Mouse (Mus musculus): ENCODE results near the gene Mndal.
"Not testable (repeated sequence)": the region's sequence is repeated elsewhere in the genome, so short reads cannot be mapped to it uniquely, and the experiment has no call there.

Gene Mndal

DNA sequence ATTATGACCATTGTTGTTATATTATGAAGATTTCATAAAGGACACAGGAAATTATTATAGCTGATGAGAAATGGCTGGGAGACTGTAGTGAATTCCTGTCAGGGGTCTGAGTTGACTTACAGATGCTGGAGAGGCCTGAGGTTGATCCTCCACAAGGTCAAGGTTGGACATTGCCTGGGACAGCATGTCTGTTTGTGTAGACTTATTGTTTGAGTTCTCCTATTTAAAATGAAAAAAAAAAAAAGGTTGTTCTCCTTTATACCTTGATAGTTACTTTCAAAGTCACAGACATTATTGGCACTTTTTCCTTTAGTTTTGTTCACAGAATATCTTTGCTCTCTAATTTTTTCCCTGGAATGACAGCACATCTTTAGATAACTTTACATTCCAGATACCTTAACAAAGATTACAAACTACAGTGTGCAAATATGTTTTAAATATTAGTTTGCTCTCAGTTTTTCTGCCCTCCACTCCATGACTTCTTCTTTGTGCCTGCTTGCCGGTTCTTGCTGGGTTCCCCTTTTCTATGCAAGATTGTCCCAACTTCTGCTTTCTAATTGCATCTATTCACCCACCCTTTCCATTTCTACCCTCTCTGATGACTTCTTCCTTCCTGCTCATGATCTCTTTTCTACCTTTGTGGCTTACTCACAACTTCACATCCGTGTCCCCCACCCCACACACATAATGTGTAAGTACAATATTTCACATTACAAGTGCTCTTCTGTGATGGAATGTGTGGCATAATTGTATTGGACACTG is 55.1 kb downstream of the Mndal start:
- not testable (repeated sequence) for DNase-seq

GRCm38 (mm10) chr1:173880004-173880666 is 62.2 kb downstream of the Mndal start:
- peak; percentile 33 for DNase-seq

DNA sequence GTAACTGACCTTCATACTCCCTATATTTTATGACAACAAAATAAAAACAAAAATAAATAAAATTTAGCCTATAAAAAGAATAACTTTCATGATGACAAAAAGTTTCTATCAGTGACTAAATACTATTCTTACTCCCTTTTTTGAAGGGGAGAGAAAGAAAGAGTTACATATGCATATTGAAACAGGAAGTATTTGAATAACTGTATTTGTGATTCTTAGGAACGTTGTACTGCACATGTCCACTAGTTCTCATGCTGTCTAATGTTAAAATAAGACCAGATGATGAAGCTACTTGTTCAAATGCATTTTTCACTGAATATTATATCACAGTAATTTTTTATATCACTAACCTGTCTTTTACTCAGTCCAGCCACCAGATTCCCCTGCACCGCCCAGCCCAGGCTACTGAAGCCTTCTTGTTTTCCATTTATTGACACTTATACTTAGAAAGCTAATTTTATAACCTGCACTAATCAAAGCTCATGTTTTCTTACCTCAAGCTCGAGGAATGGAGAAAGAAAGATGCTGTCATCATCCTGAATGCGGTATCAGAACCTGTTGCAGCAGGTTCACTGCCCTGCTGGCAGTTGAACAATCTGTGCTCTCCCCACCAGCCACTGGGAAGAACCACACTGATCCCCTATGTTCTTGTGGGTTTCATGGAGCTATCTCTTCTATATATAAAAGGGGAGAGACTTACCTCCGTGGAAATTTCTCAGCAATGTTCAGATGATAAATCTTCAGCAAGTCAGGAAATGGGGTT is 62.9 kb downstream of the Mndal start:
- not testable (repeated sequence) for DNase-seq

DNA sequence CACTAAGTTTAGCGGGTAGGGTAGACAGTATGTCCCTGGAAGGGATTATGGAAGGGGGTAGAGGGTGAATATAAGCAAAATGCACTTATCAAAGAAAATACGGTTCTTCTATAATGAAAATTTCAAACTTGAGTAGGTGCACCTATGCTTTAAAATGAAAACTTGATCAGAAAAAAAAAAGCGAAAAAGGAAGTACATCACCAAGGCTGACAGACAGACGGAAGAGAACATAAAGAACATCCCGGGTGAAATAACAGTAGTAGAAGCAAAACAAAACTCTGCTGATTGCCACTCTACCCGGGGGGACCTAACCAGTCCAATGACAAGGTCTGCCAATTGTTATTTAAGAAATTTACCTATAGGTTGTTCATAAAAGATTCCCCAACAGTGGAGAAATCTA is 64.0 kb downstream of the Mndal start:
- not testable (repeated sequence) for DNase-seq

- not testable (repeated sequence) for DNase-seq
These were observed 65.2 kb downstream of the Mndal start for GRCm38 (mm10) chr1:173877125-173877524.

DNA sequence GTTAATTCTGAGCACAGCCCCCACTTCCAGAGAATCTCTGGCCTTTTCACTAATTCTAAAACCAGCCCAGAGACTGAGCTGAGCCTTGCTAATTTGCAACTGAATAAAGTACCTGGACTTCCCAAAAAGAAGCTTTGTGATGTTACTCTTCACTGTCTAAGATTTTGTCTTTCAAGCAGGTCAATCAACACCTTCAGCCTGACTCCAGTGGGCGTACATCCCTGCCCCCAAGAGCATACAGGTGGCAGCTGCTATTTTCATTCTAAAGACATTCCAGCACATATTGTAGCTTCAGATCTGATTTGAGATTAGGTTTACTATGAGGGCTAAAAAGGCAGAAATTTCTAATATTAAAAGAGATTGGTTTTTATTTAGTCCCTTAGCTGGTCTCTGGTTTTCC is 73.7 kb downstream of the Mndal start:
- not testable (repeated sequence) for DNase-seq

GRCm38 (mm10) chr1:173866504-173866903 is 75.8 kb downstream of the Mndal start:
- DNase-seq, result no peak

DNA sequence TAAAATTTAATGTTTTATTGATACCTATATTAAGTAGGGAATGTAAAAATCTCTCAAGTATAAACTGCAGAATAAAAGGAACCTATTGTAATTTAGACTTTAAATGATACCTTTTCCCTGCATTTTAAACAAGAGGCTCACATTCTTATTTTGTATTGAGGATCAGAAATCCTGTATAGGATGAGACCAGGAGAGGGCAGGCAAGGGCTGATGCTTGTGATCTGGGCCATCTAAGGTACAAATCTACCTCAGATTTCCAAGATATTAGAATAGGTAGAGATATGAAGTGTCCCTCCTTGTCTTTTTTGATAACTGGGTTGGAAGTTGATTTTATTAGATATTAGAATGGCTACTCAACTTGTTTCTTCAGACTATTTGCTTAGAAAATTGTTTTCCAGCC is 88.6 kb downstream of the Mndal start:
- DNase-seq, result not testable (repeated sequence)

DNA sequence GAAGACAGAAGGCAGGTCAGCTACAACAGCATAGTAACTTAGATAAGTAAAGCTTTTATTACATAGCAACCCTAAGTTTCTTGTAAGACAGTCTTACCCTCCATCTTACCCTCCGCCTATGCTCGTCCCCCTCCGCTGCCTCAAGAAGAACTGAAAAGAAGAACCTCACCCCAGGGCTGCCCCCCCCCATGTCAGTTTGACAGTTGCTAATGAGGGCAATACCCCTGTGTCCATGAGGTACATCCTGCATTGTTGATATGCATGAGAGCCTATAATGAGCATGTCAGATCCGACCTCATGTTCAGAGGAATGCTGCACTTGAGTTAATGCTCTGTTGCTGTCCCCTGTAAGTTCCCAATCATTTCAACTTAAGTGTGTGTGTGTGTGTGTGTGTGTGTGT is 89.4 kb downstream of the Mndal start:
- DNase-seq, result not testable (repeated sequence)

GRCm38 (mm10) chr1:173846193-173846592 is 96.1 kb downstream of the Mndal start:
- not testable (repeated sequence) for DNase-seq

DNA sequence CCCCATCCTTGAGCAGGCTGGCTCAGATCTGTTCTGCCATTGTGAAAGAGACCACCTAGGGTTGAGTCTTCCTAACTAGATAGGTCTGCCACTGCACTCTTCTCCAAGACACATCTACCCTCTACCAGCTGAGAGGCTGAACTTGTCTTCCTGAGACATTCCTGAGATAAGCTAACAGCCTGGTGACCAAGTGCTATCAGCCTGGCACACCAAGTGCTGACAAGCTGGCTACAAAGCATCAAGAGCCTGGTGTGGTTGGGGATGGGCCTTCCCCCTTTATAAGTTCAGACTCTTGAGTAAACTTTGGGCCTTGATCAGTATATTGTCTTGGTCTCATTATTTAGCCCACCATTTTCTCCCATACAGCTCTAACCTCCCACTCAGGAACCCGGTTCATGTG is 97.5 kb downstream of the Mndal start:
- no peak for DNase-seq

DNA sequence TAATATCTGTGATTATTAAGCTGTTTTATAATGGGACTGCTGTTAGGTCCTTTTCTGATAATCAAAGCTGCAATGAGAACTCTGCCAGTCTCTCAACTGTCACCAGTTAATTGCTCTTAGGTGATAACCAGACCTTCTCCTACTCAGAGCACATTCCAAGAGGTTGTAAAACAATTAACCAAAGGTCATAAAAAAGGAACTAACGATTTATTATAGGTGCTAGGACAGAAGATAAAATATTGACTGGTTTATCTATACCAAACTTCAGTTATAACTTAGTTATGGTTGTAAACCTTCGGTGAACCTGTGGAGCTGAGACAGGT is 120.8 kb downstream of the Mndal start:
- DNase-seq, result not testable (repeated sequence)

DNA sequence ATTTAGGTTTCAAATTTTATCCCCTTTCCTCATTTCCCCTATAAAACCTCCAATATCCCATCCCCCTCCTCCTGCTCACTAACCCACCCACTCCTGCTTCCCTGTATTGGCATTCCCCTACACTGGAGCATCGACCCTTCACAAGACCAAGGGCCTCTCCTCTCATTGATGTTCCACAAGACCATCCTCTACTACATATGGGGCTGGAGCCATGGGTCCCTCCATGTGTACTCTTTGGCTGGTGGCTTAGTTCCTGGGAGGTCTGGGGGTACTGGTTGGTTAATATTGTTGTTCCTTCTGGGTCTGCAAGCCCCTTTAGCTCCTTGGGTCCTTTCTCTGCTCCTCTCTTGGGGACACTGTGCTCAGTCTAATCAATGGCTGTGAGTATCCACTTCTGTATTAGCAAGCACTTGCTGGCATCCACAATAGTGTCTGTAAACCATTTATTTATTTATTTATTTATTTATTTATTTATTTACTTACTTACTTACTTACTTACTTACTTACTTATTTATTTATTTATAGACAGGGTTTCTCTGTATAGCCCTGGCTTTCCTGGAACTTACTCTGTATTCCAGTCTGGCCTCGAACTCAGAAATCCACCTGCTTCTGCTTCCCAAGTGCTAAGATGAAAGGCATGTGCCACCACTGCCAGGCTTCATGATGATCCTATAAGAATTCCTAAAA is 121.4 kb downstream of the Mndal start:
- not testable (repeated sequence) for DNase-seq

- DNase-seq, result not testable (repeated sequence)
These were observed 133.0 kb downstream of the Mndal start for GRCm38 (mm10) chr1:173809294-173809693.

DNA sequence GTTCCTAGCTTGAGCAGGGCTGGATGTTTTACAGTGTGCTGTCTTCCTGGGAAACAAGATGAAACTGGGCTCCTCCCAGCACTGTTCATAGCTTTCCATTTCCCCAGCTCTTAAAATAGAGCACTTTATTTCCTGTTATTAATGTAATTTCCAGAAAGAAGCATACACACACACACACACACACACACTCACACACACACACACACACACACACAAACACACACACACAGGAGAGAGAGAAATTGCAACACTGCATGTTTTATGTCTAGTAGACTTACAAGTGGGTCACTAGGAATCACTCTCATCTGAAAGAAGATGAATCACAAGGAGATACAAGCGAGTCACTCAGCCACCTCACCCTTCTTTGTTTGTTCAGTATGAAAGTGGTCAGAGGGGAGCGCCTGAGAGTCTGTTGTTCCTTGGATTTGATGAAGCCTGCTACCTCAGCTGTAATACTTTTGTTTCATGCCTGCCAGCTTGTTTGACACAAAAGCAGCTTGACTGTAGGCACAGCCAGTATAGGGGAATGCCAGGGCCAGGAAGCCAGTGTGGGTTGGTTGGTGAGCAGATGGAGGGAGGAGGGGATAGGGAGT is 139.5 kb downstream of the Mndal start:
- peak; percentile 29 for DNase-seq

DNA sequence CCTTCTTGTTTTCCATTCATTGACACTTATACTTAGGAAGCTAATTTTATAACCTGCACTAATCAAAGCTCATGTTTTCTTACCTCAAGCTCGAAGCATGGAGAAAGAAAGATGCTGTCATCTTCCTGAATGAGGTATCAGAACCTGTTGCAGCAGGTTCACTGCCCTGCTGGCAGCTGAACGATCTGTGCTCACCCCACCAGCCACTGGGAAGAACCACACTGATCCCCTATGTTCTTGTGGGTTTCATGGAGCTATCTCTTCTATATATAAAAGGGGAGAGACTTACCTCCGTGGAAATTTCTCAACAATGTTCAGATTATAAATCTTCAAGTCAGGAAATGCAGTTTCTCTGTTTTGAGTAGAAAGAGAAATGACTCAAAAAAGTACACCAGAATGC is 140.1 kb downstream of the Mndal start:
- not testable (repeated sequence) for DNase-seq

DNA sequence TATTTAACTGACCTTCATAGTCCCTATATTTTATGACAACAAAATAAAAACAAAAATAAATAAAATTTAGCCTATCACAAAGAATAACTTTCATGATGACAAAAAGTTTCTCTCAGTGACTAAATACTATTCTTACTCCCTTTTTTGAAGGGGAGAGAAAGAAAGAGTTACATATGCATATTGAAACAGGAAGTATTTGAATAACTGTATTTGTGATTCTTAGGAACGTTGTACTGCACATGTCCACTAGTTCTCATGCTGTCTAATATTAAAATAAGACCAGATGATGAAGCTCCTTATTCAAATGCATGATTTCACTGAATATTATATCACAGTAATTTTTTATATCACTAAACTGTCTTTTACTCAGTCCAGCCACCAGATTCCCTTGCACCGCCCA is 140.5 kb downstream of the Mndal start:
- not testable (repeated sequence) for DNase-seq
